Mouse (Mus musculus): ENCODE data around the gene Il3.

The Il3 gene

DNA sequence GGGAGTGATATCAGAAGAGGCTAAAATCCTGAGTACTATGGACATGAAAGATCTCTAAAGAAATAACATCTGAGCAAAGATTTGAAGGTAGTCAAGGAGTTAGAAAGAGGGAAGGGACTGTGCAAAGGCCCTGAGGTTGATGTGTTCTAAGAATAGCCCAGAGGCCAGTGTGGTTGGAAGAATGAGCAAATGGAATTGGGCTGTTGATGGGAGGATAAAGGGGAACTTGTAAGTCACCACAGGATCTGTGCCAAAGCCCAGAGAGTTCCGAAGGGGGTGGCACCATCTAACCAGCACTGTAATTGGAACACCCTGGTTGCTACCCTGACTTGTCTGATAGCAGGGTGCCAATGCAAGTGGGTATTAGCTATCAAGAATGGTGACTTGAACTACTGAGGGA is 47.9 kb downstream of the Il3 start:
- in situ Hi-C loops (cut with MboI): no loop called here

DNA sequence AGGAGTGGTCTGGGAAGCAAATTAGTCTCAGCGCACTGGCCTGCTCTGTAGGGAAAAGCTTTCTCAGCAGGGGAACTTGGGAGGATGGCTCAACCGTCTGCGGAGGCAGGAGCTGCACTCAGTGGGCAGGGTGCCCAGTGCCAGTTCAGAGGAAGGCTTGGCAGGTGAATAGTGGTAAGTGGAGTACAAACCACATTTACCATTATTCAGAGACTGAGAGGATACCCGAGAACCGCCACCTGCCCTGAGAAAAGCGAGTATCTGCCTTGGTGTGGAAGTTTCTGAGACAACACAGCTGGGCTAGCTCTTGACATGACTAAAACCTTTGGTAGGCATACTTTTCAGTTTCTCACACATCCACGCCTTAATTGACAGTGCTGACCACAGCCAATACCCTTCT is 49.7 kb downstream of the Il3 start:
- in situ Hi-C loops (cut with MboI): no loop called here

- in situ Hi-C loops (cut with MboI): no loop called here
Measured at GRCm38 (mm10) chr11:54216091-54216490, 51.0 kb downstream of the Il3 start.
